Mouse (Mus musculus): ENCODE data around the gene Zfp207. TPM values are rescaled to one million over a fixed set of nuclear protein-coding genes. Genes with fewer than 3 reads are reported as not detected.
"Not testable (repeated sequence)": the region's sequence is repeated elsewhere in the genome, so short reads cannot be mapped to it uniquely, and the experiment has no call there.

Zfp207 gene
- polyA plus RNA-seq (2015; fragmentation: Nextera tagmentation; extraction: Ambion mirVana) = 168 and 184 TPM in 2 replicates

DNA sequence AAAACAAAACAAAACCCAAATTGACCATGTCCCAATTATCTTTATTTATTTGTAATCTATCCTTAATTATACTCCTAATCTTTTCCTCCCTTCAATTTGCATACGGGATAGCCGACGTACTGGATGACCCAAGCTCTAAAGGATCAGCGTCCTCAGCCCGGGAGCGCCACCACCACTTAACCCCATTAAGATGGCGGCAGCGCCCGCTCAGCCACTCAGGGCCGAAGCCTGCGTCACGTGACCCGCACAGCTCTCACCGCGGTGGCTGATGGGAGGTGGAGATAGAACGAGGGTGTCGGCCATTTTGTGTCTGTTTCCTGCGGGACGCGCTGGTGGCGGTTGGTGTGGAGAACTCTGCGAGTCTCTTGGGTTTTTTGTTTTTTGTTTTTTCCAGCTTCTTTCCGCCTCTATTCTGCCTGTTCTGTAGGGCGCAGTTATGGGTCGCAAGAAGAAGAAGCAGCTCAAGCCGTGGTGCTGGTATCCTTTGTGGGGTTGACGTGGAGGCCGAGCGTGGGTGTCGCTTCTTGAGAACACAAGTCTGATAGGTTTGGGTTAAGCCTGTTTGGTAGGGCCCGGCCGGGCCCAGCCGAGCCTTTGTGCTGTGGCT lies at the start of gene Zfp207:
Gene Zfp207 (plus strand): TSS at position 261 of the 607 bp plus-strand sequence.
- Histone ChIP-seq H3K27me3 (replicated peaks) (no peaks in the 10 kb centered on the region), H3K4me2 (peak within 1 kb of the TSS; percentile 94), H3K9me3 (replicated peaks) (no peaks in the 10 kb centered on the region), H3K4me3 (replicated peaks) (peak within 1 kb of the TSS; percentile 94), H3K9ac (replicated peaks) (peak within 1 kb of the TSS; percentile 98), H3K36me3 (peaks cover 9% of the 10 kb centered on the region), H3K27ac (replicated peaks) (peak within 1 kb of the TSS; percentile 95), H3K4me1 (peaks cover 42% of the 10 kb centered on the region)
- ATAC-seq (ENCODE audit: low FRiP score) = peak; percentile 95
- under 1% methylated on average over 33 of the region's 33 CpGs for WGBS

DNA sequence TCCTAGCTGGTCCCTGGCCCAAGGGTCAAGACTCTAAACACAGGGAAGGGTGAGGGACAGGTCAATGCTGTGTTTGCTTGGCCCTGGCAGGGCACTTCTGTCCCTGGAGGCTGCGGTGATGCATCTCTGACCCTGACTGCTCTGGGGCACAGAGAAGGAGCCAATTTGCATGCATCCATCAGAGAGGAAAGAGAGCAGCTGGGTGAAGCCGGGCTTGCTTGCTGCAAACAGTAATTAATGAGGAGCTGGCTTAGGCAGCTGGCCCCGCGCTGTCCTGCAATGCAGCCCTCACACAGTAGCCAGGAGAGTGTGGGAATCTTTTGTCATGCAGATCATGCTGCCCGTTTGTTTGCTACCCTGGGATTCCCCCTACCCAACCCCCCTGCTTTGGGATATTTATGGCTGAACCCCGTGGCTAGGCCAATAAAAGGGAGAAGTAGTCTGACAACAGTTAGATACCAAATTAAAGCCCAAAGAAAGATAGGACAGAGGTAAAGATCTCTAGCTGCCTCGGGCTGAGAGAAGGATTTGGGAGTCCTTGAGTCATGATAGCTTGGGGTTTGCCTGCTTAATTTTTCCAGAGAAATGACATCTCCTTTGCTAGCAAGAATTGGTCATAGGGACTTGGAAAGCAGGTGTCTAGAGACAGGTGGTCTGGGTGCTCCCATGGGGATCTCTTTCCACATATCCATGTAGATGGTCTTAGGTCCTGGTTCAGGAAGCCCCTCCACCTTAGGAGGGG lies 47.3 kb upstream of the Zfp207 start:
- no peaks in the 10 kb centered on the region for H3K36me3 ChIP-seq
- no peak overlapping the region for H3K4me3 ChIP-seq (replicated peaks)
- H3K27ac ChIP-seq (replicated peaks) = peak overlapping the region; percentile 41
- H3K27me3 ChIP-seq (replicated peaks) = no peaks in the 10 kb centered on the region
- ATAC-seq (ENCODE audit: low FRiP score) = peak; percentile 71; the same call in 1 of the 2 replicates
- H3K9me3 ChIP-seq (replicated peaks) = no peaks in the 10 kb centered on the region
- peak overlapping the region; percentile 3; the same call in 1 of the 2 replicates for H3K4me2 ChIP-seq
- no peak overlapping the region for H3K9ac ChIP-seq (replicated peaks)
- 3% methylated on average over 7 of the region's 7 CpGs for WGBS
- H3K4me1 ChIP-seq = peaks cover 24% of the 10 kb centered on the region

DNA sequence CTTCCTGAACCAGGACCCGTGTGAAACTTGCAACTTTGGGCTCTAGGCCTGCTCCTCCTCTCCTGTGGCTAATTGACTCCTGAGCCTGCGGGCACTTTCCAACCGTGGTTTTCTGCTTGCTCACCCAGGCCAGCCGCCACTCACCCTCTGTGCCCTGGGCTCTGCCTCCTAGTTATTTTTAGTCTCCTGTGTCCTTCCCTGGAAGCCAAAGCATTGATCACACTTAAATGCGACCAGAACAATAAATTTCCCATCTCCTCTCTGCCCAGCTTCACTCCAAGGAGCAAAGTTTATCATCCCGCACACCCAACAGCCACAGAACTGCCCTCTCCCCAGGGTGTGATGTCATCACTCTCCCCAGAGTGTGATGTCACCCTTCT lies 46.7 kb upstream of the Zfp207 start:
- no peak for ATAC-seq (ENCODE audit: low FRiP score)
- Histone ChIP-seq H3K36me3 (no peaks in the 10 kb centered on the region), H3K27me3 (replicated peaks) (no peaks in the 10 kb centered on the region), H3K4me1 (peaks cover 24% of the 10 kb centered on the region), H3K27ac (replicated peaks) (peak overlapping the region; percentile 41; the same call in 1 of the 2 replicates), H3K4me2 (no peak overlapping the region), H3K9me3 (replicated peaks) (no peaks in the 10 kb centered on the region), H3K4me3 (replicated peaks) (no peak overlapping the region), H3K9ac (replicated peaks) (no peak overlapping the region)
- WGBS = 8% methylated on average over 6 of the region's 6 CpGs

DNA sequence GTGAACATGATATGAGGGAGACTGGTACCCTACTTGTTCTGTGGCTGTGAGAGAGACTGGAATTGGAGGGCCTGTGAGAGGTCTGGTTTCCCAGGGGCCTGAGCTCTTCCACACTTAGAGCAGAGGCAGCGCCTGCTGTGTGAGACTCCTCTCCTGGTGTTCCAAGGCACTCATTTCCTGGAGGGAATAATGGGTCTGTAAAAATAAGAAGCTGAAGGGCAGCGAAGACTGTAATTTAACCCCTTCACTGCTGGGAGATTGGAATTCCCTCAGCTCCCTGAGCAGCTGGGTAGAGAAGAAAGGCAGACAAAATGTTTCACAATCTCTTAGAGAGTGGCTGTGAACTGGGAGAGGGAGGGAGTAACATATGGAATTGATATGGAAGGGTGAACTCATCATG lies 40.6 kb upstream of the Zfp207 start:
- no peak for ATAC-seq (ENCODE audit: low FRiP score)
- 10% methylated on average over 2 of the region's 2 CpGs for WGBS
- H3K27ac ChIP-seq (replicated peaks) = 0 out of 2 replicates have a peak overlapping the region, but pooled peaks have one; percentile 37

DNA sequence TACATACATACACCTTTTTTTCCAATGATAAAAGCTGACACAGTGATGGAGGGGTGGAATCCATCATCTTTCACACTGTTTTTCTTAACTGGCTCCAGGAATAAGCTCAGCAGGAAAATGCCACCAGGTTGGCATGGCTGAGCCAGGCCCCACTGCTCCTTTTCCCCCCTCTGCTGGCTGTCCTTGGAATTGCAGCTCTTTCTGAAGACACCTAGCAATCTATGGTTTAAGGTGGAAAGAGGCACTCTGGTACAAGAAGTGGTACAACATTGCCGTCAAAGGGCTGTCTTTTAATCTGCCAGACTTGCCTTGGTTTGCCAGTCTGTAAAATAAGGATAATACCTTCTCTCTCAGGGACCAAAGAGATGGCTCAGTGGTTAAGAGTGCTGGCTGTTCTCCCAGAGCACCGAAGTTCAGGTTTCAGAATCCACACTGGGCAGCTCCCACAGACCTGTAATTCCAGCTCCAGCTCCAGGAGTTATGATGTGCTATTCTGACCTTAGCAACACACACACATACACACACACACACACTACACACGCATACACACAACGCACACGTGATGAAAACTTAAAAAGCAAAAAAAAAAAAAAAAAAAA lies 31.1 kb upstream of the Zfp207 start:
- H3K27ac ChIP-seq (replicated peaks) = no peak overlapping the region
- peak; percentile 45; the same call in 1 of the 2 replicates for ATAC-seq (ENCODE audit: low FRiP score)
- H3K36me3 ChIP-seq = no peaks in the 10 kb centered on the region
- no peaks in the 10 kb centered on the region for H3K4me1 ChIP-seq
- 71% methylated on average over 5 of the region's 5 CpGs for WGBS
- no peaks in the 10 kb centered on the region for H3K27me3 ChIP-seq (replicated peaks)
- H3K9me3 ChIP-seq (replicated peaks) = no peaks in the 10 kb centered on the region
- H3K4me2 ChIP-seq = no peak overlapping the region
- H3K4me3 ChIP-seq (replicated peaks) = no peak overlapping the region
- no peak overlapping the region for H3K9ac ChIP-seq (replicated peaks)

More for the DNA sequence above, 40.6 kb upstream of the Zfp207 start:
- H3K4me2 ChIP-seq = no peak overlapping the region
- no peaks in the 10 kb centered on the region for H3K9me3 ChIP-seq (replicated peaks)
- H3K27me3 ChIP-seq (replicated peaks) = no peaks in the 10 kb centered on the region
- no peak overlapping the region for H3K9ac ChIP-seq (replicated peaks)
- no peaks in the 10 kb centered on the region for H3K36me3 ChIP-seq
- H3K4me1 ChIP-seq = peaks cover 3% of the 10 kb centered on the region
- H3K4me3 ChIP-seq (replicated peaks) = no peak overlapping the region

DNA sequence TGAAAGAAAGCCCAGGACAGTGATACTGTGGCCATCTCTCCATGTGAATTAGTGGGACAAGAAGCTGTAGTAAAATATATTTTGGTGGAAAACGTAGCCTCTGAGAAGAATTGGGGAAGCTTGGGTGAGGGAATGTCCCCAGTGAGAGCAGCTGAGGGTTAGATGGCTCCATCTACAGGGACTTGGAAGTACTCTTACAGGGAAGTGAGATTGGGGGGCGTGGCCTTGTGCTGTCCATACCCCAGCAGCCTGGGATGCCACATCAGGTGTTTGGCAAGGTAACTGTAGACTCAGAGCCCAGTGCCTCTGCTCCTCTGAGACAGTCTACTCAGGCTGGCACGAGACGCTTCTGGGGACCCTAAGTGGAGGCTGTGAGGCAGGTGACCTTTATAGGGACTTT lies 28.2 kb upstream of the Zfp207 start:
- Histone ChIP-seq H3K9ac (replicated peaks) (no peak overlapping the region), H3K27me3 (replicated peaks) (no peaks in the 10 kb centered on the region), H3K4me2 (no peak overlapping the region), H3K4me1 (no peaks in the 10 kb centered on the region), H3K9me3 (replicated peaks) (no peaks in the 10 kb centered on the region), H3K27ac (replicated peaks) (peak overlapping the region; percentile 73), H3K4me3 (replicated peaks) (no peak overlapping the region), H3K36me3 (0 out of 2 replicates have a peak, but pooled peaks cover 3% of the 10 kb centered on the region)
- 34% methylated on average over 4 of the region's 4 CpGs for WGBS
- no peak for ATAC-seq (ENCODE audit: low FRiP score)

DNA sequence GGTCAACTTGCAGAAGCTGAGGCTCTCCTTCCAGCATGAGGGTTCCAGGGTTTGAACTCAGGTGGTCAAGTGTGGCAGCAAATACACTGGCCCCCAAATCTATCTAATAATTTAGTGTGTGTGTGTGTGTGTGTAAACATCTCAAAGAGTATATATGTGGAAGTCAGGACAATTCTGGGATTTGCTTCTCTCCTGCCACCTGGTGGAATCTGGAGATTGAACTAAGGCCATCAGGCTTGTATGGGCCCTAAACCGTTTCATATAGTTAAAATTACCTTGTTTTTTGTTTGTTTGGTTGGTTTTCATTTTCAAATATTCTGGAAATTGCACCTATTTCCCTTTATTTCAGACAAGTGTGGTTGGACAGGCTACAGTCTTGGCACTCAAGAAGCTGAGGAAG lies 14.1 kb upstream of the Zfp207 start:
- H3K27ac ChIP-seq (replicated peaks) = no peak overlapping the region
- no peaks in the 10 kb centered on the region for H3K27me3 ChIP-seq (replicated peaks)
- H3K4me1 ChIP-seq = no peaks in the 10 kb centered on the region
- H3K4me3 ChIP-seq (replicated peaks) = no peak overlapping the region
- peaks cover 58% of the 10 kb centered on the region for H3K36me3 ChIP-seq
- 87% methylated on average over 1 of the region's 1 CpGs for WGBS
- H3K4me2 ChIP-seq = no peak overlapping the region
- H3K9me3 ChIP-seq (replicated peaks) = no peaks in the 10 kb centered on the region
- H3K9ac ChIP-seq (replicated peaks) = no peak overlapping the region
- no peak for ATAC-seq (ENCODE audit: low FRiP score)

DNA sequence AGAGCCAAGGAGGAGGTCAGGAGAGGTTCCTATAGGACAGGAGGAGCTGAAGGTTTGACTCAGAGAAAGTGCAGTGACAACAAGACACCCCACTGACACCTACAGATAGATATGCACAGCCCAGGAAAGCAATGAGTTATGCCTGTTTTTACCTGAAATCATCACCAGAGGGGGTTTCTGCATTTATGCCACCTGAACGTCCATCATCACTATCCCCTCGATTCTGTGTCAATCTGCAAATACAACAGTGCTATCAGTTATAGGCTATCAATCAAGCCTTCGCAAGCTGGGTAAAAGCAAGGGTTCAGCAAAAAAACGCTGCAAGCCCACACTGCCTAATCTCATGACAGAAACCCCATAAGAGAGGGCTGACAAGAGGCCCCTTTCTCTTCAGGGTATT lies 6.4 kb upstream of the Zfp207 start:
- 0 out of 2 replicates have a peak overlapping the region, but pooled peaks have one; percentile 100 for H3K9ac ChIP-seq (replicated peaks)
- no peaks in the 10 kb centered on the region for H3K27me3 ChIP-seq (replicated peaks)
- no peak overlapping the region for H3K27ac ChIP-seq (replicated peaks)
- H3K4me1 ChIP-seq = peaks cover 19% of the 10 kb centered on the region
- peaks cover 22% of the 10 kb centered on the region for H3K36me3 ChIP-seq
- peak overlapping the region; percentile 94 for H3K4me3 ChIP-seq (replicated peaks)
- 56% methylated on average over 4 of the region's 4 CpGs for WGBS
- H3K9me3 ChIP-seq (replicated peaks) = no peaks in the 10 kb centered on the region
- ATAC-seq (ENCODE audit: low FRiP score) = no peak
- H3K4me2 ChIP-seq = peak overlapping the region; percentile 82

DNA sequence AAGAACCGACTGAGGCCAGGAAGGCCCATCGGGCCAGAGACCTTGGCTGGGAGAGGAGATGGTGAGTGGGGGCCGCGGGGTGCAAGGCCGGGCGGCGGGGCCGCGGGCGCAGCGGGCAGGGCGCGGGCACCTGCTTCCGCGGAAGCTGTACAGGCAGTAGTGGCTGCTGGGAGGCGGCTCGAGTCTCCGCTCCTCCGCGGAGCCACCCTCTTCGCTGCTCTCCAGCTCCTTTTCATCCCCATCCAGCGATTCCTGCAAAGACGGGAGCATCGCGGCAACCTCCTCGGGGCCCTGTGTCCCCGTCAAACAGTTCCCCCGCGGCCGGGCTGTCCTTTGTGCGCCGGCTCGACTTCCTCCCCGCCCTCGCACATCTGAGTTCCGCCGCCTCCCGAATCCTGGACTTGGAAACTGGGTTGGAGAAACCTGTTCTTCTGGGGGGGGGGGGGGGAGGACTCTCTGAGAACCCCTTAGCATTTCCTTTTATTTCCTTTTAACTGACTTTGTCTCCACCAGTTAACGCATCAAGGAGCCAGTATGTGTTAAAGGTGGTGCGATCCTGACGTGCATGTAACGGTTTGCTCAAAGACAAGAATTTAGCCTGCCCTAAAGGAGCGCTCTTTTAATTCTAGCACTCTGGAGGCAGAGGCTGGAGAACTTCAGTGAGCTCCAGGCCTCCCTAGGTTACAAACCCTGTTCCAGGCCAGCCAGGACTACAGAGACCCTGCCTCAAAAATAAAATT lies 5.2 kb upstream of the Zfp207 start, which contains the start of gene 5730455P16Rik:
Gene 5730455P16Rik (minus strand): TSS at position 323 of the 740 bp plus-strand sequence.
- ATAC-seq (ENCODE audit: low FRiP score) = peak; percentile 85
- Histone ChIP-seq H3K36me3 (peaks cover 22% of the 10 kb centered on the region), H3K27me3 (replicated peaks) (no peaks in the 10 kb centered on the region), H3K4me1 (peaks cover 28% of the 10 kb centered on the region), H3K9ac (replicated peaks) (peak within 1 kb of the TSS; percentile 100), H3K4me3 (replicated peaks) (peak within 1 kb of the TSS; percentile 94), H3K4me2 (peak within 1 kb of the TSS; percentile 82), H3K27ac (replicated peaks) (peak within 1 kb of the TSS; percentile 95), H3K9me3 (replicated peaks) (no peaks in the 10 kb centered on the region)
- 2% methylated on average over 42 of the region's 43 CpGs for WGBS

DNA sequence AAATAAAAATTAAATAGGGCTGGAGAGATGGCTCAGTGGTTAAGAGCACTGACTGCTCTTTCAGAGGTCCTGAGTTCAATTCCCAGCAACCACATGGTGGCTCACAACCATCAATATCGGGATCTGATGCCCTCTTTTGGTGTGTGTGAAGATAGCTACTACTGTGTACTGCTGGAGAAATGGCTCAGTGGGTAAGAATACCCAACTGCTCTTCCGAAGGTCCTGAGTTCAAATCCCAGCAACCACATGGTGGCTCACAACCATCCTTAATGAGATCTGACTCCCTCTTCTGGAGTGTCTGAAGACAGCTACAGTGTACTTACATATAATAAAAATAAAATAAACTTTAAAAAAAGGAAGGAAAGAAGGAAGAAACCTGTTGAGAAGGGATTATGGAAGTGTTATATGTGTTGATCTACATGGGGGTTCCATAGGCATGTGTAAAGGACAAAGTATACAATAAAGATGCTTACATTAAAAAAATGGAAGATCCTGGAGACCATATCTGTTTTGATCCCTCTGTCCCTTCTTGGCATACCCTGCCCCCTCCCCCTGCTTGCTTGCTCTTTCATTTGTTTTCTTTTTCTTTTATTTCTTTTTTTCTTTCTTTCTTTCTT lies 4.5 kb upstream of the Zfp207 start:
- WGBS = 64% methylated on average over 2 of the region's 2 CpGs
- Histone ChIP-seq H3K4me1 (peaks cover 28% of the 10 kb centered on the region), H3K4me2 (peak overlapping the region; percentile 82), H3K4me3 (replicated peaks) (peak overlapping the region; percentile 94), H3K27ac (replicated peaks) (peak overlapping the region; percentile 95), H3K36me3 (peaks cover 16% of the 10 kb centered on the region), H3K9ac (replicated peaks) (peak overlapping the region; percentile 100; the same call in 1 of the 2 replicates)
- H3K9me3 ChIP-seq (replicated peaks); ATAC-seq (ENCODE audit: low FRiP score); H3K27me3 ChIP-seq (replicated peaks): not testable (repeated sequence)

DNA sequence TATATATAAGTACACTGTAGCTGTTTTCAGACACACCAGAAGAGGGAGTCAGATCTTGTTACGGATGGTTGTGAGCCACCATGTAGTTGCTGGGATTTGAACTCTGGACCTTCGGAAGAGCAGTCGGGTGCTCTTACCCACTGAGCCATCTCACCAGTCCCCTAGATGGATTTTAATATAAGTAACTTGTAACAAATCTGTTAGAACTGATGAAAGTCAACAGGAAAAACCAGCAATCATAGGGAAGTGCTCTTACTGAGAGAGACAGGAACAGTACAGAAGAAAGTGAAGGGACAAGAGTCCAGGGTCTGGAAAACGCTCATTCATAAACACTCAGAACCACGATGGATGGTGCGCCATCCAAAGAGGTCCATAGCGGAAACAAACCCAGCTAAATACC lies 3.9 kb upstream of the Zfp207 start:
- ATAC-seq (ENCODE audit: low FRiP score); H3K4me3 ChIP-seq (replicated peaks); H3K9ac ChIP-seq (replicated peaks); H3K27ac ChIP-seq (replicated peaks); H3K4me2 ChIP-seq; H3K27me3 ChIP-seq (replicated peaks); H3K9me3 ChIP-seq (replicated peaks); H3K36me3 ChIP-seq: not testable (repeated sequence)
- peaks cover 28% of the 10 kb centered on the region for H3K4me1 ChIP-seq
- 95% methylated on average over 7 of the region's 7 CpGs for WGBS

Data from neural tube, embryonic 15.5 days (tissue).